Mouse (Mus musculus): Measurements from ENCODE around the gene Avl9. TPM values are rescaled to one million over a fixed set of nuclear protein-coding genes. Genes with fewer than 3 reads are reported as not detected.
A peak's percentile ranks its signal among the peaks of the same experiment; 100 is the strongest.

The Avl9 gene
- polyA plus RNA-seq, 1 experiment from 2014 or later: 13.5 TPM

DNA sequence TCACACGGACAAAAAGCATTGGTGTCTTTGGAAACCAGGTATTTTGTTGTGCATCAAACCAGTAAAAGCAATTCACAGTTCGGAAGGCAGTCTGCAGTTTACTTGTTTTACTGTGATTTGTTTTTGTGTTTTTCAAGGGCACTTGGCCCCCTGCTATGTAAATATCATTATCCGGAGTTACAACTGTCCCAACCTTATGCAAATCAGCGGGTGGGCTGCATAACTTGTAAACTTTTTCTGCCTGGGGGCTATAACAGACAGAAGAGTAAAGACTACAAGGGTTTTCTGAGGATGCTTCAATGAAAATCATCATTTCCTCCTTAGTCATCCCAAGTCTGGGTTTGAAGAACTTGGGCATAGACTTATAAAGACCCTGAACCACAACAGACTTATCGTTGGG, 64.9 kb downstream of the Avl9 start:
- H3K9me3 ChIP-seq (replicated peaks; ENCODE audit: control insufficient read depth, low read length): no peaks in the 10 kb centered on the region
- H3K4me3 ChIP-seq (replicated peaks; ENCODE audit: low read length): no peak overlapping the region
- no peak for ATAC-seq (ENCODE audit: insufficient read depth, low FRiP score)
- H3K27ac ChIP-seq (ENCODE audit: low read length): no peak overlapping the region
- no peak overlapping the region for H3K9ac ChIP-seq (ENCODE audit: low read length)
- peaks cover 6% of the 10 kb centered on the region for H3K4me1 ChIP-seq (ENCODE audit: control insufficient read depth, insufficient read depth, low read length)
- H3K27me3 ChIP-seq (ENCODE audit: control insufficient read depth, insufficient read depth, low read length): no peaks in the 10 kb centered on the region
- H3K4me2 ChIP-seq (ENCODE audit: low read depth, low read length): no peak overlapping the region
- peaks cover 15% of the 10 kb centered on the region for H3K36me3 ChIP-seq (ENCODE audit: control insufficient read depth, insufficient read depth, low read length)
- WGBS: 94% methylated on average over 5 of the region's 5 CpGs

- no peaks in the 10 kb centered on the region for H3K27me3 ChIP-seq (ENCODE audit: control insufficient read depth, insufficient read depth, low read length)
- H3K36me3 ChIP-seq (ENCODE audit: control insufficient read depth, insufficient read depth, low read length): peaks cover 24% of the 10 kb centered on the region
- peaks cover 6% of the 10 kb centered on the region for H3K4me1 ChIP-seq (ENCODE audit: control insufficient read depth, insufficient read depth, low read length)
- H3K4me3 ChIP-seq (replicated peaks; ENCODE audit: low read length): no peak overlapping the region
- peak overlapping the region; percentile 68 for H3K27ac ChIP-seq (ENCODE audit: low read length)
- 59% methylated on average over 4 of the region's 4 CpGs for WGBS
- no peak overlapping the region for H3K4me2 ChIP-seq (ENCODE audit: low read depth, low read length)
- no peak overlapping the region for H3K9ac ChIP-seq (ENCODE audit: low read length)
- H3K9me3 ChIP-seq (replicated peaks; ENCODE audit: control insufficient read depth, low read length): no peaks in the 10 kb centered on the region
- ATAC-seq (ENCODE audit: insufficient read depth, low FRiP score): peak; percentile 70; the same call in 1 of the 2 replicates
These were observed 69.0 kb downstream of the Avl9 start for GRCm38 (mm10) chr6:56783561-56784272.

GRCm38 (mm10) chr6:56785068-56785467, 70.4 kb downstream of the Avl9 start:
- Histone ChIP-seq H3K36me3 (ENCODE audit: control insufficient read depth, insufficient read depth, low read length) (peaks cover 18% of the 10 kb centered on the region), H3K9ac (ENCODE audit: low read length) (no peak overlapping the region), H3K9me3 (replicated peaks; ENCODE audit: control insufficient read depth, low read length) (no peaks in the 10 kb centered on the region), H3K4me2 (ENCODE audit: low read depth, low read length) (no peak overlapping the region), H3K4me1 (ENCODE audit: control insufficient read depth, insufficient read depth, low read length) (peaks cover 6% of the 10 kb centered on the region), H3K27me3 (ENCODE audit: control insufficient read depth, insufficient read depth, low read length) (no peaks in the 10 kb centered on the region), H3K4me3 (replicated peaks; ENCODE audit: low read length) (no peak overlapping the region), H3K27ac (ENCODE audit: low read length) (peak overlapping the region; percentile 66; the same call in 1 of the 2 replicates)
- no peak for ATAC-seq (ENCODE audit: insufficient read depth, low FRiP score)
- 64% methylated on average over 5 of the region's 5 CpGs for WGBS

DNA sequence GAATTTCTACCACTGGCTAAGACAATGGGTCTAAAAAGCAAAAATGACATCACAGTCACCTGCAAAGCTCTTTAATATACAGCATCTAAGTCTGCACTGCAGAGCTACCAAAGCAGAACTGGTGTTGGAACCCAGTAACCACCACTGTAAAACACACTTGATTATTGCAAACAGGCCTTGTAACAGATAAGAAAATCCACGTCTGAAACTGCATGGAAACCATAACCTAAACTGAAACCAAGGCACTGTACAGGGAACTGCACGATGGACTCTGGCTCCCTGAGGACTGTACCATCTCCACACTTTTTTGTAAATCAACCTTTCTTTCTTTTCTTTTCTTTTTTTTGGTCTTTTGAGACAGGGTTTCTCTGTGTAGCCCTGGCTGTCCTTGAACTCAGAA, 73.0 kb downstream of the Avl9 start:
- Histone ChIP-seq H3K4me2 (ENCODE audit: low read depth, low read length) (no peak overlapping the region), H3K36me3 (ENCODE audit: control insufficient read depth, insufficient read depth, low read length) (peaks cover 18% of the 10 kb centered on the region), H3K27me3 (ENCODE audit: control insufficient read depth, insufficient read depth, low read length) (no peaks in the 10 kb centered on the region), H3K4me3 (replicated peaks; ENCODE audit: low read length) (no peak overlapping the region), H3K9ac (ENCODE audit: low read length) (no peak overlapping the region), H3K9me3 (replicated peaks; ENCODE audit: control insufficient read depth, low read length) (no peaks in the 10 kb centered on the region), H3K4me1 (ENCODE audit: control insufficient read depth, insufficient read depth, low read length) (peaks cover 6% of the 10 kb centered on the region), H3K27ac (ENCODE audit: low read length) (no peak overlapping the region)
- ATAC-seq (ENCODE audit: insufficient read depth, low FRiP score): no peak
- WGBS: 75% methylated on average over 2 of the region's 2 CpGs

- 65% methylated on average over 3 of the region's 3 CpGs for WGBS
- ATAC-seq (ENCODE audit: insufficient read depth, low FRiP score): no peak
- Histone ChIP-seq H3K27me3 (ENCODE audit: control insufficient read depth, insufficient read depth, low read length) (no peaks in the 10 kb centered on the region), H3K9ac (ENCODE audit: low read length) (no peak overlapping the region), H3K4me1 (ENCODE audit: control insufficient read depth, insufficient read depth, low read length) (peaks cover 6% of the 10 kb centered on the region), H3K4me2 (ENCODE audit: low read depth, low read length) (no peak overlapping the region), H3K27ac (ENCODE audit: low read length) (no peak overlapping the region), H3K4me3 (replicated peaks; ENCODE audit: low read length) (no peak overlapping the region), H3K36me3 (ENCODE audit: control insufficient read depth, insufficient read depth, low read length) (peaks cover 14% of the 10 kb centered on the region), H3K9me3 (replicated peaks; ENCODE audit: control insufficient read depth, low read length) (no peaks in the 10 kb centered on the region)
These were observed 74.6 kb downstream of the Avl9 start for GRCm38 (mm10) chr6:56789336-56789735.

DNA sequence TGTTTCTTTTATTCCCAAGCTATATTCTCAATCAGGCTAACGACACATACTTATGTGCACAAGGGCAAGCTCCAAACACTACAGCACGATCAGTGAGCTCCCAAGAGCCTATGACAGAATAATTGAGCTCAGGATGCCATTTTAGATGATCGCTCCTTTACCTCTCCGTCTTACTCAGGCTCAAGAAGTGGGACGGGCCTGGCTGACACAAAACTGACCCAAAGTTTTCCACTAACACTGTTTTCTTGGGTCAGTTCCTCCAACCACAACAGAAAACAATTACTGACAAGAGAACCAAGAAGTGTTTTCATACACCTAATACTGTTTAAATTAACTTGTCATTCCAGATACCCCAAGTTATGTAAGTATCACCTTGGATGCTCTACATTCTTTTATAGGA, 80.1 kb downstream of the Avl9 start:
- no peaks in the 10 kb centered on the region for H3K36me3 ChIP-seq (ENCODE audit: control insufficient read depth, insufficient read depth, low read length)
- ATAC-seq (ENCODE audit: insufficient read depth, low FRiP score): no peak
- 81% methylated on average over 5 of the region's 5 CpGs for WGBS
- no peaks in the 10 kb centered on the region for H3K9me3 ChIP-seq (replicated peaks; ENCODE audit: control insufficient read depth, low read length)
- no peak overlapping the region for H3K9ac ChIP-seq (ENCODE audit: low read length)
- H3K4me2 ChIP-seq (ENCODE audit: low read depth, low read length): peak overlapping the region; percentile 86
- H3K27me3 ChIP-seq (ENCODE audit: control insufficient read depth, insufficient read depth, low read length): no peaks in the 10 kb centered on the region
- H3K4me3 ChIP-seq (replicated peaks; ENCODE audit: low read length): no peak overlapping the region
- no peak overlapping the region for H3K27ac ChIP-seq (ENCODE audit: low read length)
- peaks cover 14% of the 10 kb centered on the region for H3K4me1 ChIP-seq (ENCODE audit: control insufficient read depth, insufficient read depth, low read length)

- Histone ChIP-seq H3K4me1 (ENCODE audit: control insufficient read depth, insufficient read depth, low read length) (peaks cover 14% of the 10 kb centered on the region), H3K27me3 (ENCODE audit: control insufficient read depth, insufficient read depth, low read length) (no peaks in the 10 kb centered on the region), H3K27ac (ENCODE audit: low read length) (peak overlapping the region; percentile 100), H3K9me3 (replicated peaks; ENCODE audit: control insufficient read depth, low read length) (no peaks in the 10 kb centered on the region), H3K4me3 (replicated peaks; ENCODE audit: low read length) (peak overlapping the region; percentile 84), H3K4me2 (ENCODE audit: low read depth, low read length) (peak overlapping the region; percentile 86), H3K9ac (ENCODE audit: low read length) (peak overlapping the region; percentile 97), H3K36me3 (ENCODE audit: control insufficient read depth, insufficient read depth, low read length) (no peaks in the 10 kb centered on the region)
- WGBS: 2% methylated on average over 8 of the region's 8 CpGs
- ATAC-seq (ENCODE audit: insufficient read depth, low FRiP score): no peak
These were observed 81.5 kb downstream of the Avl9 start for GRCm38 (mm10) chr6:56796232-56796631.

DNA sequence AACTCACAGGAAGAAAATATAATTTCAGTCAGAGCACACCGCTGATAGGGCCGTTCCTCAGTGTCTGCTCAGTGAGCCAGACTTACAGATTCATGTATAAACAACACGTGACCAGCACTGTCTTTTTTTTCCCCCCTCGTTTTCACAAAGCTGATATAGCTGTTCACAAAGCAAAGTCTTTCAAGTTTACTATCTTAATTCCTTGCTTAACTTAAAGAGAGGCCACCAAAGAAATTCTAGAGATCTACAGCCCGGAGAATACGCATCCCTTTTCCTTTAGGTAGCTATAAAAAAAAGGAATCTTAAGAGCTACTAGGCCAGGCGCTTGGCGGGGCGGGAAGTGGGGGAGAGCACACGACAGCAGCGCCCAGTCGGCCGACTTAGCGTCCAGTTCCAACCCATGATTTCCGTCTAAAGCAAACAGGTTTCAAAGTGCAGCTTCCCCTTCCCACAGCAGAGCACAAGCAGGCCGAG, 82.0 kb downstream of the Avl9 start:
- ATAC-seq (ENCODE audit: insufficient read depth, low FRiP score): peak; percentile 31; the same call in 1 of the 2 replicates
- Histone ChIP-seq H3K9me3 (replicated peaks; ENCODE audit: control insufficient read depth, low read length) (no peaks in the 10 kb centered on the region), H3K4me3 (replicated peaks; ENCODE audit: low read length) (peak overlapping the region; percentile 84), H3K36me3 (ENCODE audit: control insufficient read depth, insufficient read depth, low read length) (no peaks in the 10 kb centered on the region), H3K4me2 (ENCODE audit: low read depth, low read length) (peak overlapping the region; percentile 86), H3K4me1 (ENCODE audit: control insufficient read depth, insufficient read depth, low read length) (peaks cover 14% of the 10 kb centered on the region), H3K27me3 (ENCODE audit: control insufficient read depth, insufficient read depth, low read length) (no peaks in the 10 kb centered on the region), H3K9ac (ENCODE audit: low read length) (peak overlapping the region; percentile 97), H3K27ac (ENCODE audit: low read length) (peak overlapping the region; percentile 100)
- WGBS: 0% methylated on average over 16 of the region's 16 CpGs

DNA sequence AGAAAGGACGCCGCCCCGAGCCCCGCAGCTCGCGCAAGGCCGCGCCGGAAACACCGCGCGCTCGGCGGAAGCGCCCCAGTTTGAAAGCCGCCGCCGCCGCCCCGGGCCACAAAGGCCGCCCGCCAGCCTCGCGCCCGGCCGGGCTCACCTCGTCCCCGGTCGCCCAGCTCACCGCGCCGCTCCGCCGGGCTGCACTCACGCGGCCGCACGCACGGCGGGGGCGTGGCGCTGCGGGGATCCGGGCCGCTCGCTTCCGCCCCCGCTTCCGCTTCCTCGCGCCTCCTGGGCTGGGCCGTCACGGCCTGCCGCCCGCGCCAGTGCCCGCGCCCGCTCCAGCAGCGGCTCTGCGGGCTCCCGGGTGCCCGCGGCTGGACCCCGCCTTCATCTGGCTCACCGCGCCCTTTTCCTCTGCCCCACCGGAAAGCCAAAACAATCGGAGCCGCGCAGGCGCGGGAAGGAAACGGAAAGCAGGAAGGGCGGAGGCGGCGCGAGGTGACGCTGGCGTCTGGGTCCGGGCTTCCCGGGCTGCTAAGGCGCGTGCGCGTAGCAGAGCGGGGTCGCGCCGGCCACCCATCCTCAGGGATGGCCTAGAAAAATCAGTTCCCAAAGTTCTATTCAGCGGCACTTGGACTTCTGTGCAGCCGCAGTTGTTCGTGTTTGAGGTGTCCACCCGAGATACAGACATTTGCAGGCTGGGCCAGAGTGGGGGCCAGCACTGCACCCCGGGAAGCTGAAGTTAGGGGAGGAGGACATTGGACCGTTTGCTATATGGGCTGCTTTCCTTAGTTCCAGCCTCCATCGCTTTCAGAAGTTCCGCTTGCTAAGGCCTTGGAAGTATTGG, 82.8 kb downstream of the Avl9 start, which contains the start of gene Kbtbd2:
Gene Kbtbd2 (minus strand): TSS at position 503 of the 841 bp plus-strand sequence.
- Histone ChIP-seq H3K4me2 (ENCODE audit: low read depth, low read length) (peak within 1 kb of the TSS; percentile 86), H3K4me3 (replicated peaks; ENCODE audit: low read length) (peak within 1 kb of the TSS; percentile 84), H3K4me1 (ENCODE audit: control insufficient read depth, insufficient read depth, low read length) (peaks cover 14% of the 10 kb centered on the region), H3K27me3 (ENCODE audit: control insufficient read depth, insufficient read depth, low read length) (no peaks in the 10 kb centered on the region), H3K27ac (ENCODE audit: low read length) (peak within 1 kb of the TSS; percentile 100), H3K9me3 (replicated peaks; ENCODE audit: control insufficient read depth, low read length) (no peaks in the 10 kb centered on the region), H3K36me3 (ENCODE audit: control insufficient read depth, insufficient read depth, low read length) (no peaks in the 10 kb centered on the region), H3K9ac (ENCODE audit: low read length) (peak within 1 kb of the TSS; percentile 97)
- WGBS: under 1% methylated on average over 97 of the region's 98 CpGs
- peak; percentile 96 for ATAC-seq (ENCODE audit: insufficient read depth, low FRiP score)
